Mouse (Mus musculus) olfactory bulb, adult 2 months (tissue): ENCODE results near the gene Gm27029.
"Not testable (repeated sequence)": the region's sequence is repeated elsewhere in the genome, so short reads cannot be mapped to it uniquely, and the experiment has no call there.

Source experiments
- CTCF ChIP-seq: fragments of 200-500 bp; IDR thresholded peaks from 2 replicates; pipeline ENCODE4 v1.5.1; 2012; ENCODE audit warnings: low read depth, mild to moderate bottlenecking, low read length, moderate library complexity; ENCODE audit not compliant: insufficient read depth
- POLR2A ChIP-seq: fragments of 200-500 bp; IDR thresholded peaks from 2 replicates; pipeline ENCODE4 v1.6.1; 2012; ENCODE audit warnings: mild to moderate bottlenecking, low read depth, low read length, moderate library complexity; ENCODE audit not compliant: insufficient read depth

DNA sequence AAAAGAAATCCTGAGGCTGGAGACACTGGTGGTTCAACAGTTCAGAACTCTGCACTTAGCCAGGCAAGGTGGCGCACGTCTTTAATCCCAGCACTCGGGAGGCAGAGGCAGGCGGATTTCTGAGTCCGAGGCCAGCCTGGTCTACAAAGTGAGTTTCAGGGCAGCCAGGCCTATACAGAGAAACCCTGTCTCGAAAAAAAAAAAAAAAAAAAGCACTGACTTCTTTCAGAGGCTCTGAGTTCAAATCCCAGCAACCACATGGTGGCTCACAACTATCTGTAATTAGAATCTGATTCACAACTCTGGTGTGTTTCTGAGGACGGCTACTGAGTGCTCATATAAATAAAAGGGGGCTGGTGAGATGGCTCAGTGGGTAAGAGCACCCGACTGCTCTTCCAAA is 22.3 kb upstream of the Gm27029 start:
- not testable (repeated sequence) for TF ChIP-seq POLR2A, CTCF
